Mouse (Mus musculus) spleen, postnatal 36 days (tissue): ENCODE measurements around the gene Fam53b.
A peak's percentile ranks its signal among the peaks of the same experiment; 100 is the strongest.

Experiments used
- DNase-seq, 2 experiments: peaks; one replicate each; pipeline ENCODE4 v3.0.0; 2022; ENCODE audit warnings: low spot score in 2 of 2, mixed read lengths in 1 of 2

The Fam53b gene

GRCm38 (mm10) chr7:132790447-132791219, 23.1 kb downstream of the Fam53b start:
- DNase-seq, result no peak

- no peak for DNase-seq
Observed at GRCm38 (mm10) chr7:132788826-132789225, 24.9 kb downstream of the Fam53b start.

DNA sequence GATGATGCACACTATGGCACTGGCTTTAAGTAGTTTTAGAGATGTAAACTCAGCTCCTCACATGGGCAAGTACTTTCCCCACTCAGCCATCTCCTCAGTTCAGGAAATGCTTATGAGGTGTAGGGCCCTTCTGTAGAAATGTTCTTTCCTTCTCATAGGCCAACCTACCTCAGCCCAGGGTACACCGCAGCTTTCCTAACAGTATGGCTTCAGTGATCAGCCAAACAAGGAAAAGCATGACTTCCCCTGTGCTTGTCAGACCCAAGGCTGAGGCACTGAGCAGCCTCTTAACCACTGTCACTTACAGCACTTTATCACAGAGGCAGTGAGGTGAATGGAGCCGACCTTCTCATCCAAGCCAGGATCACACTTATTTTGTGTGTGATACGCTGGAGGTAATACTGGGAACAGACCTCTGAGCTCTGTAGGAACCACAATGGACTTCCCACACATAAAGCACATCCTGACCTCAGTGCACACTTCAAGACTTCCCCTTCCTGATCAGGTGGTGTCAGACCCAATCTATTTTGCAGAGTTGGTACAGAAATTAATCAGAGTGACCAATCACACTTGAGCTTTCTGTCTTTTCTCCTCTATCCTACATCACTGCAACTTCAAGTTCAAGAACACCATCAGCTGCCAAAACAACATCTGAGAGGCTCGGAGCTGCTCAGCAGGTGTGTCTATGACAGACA, 26.0 kb downstream of the Fam53b start:
- no peak for DNase-seq

DNA sequence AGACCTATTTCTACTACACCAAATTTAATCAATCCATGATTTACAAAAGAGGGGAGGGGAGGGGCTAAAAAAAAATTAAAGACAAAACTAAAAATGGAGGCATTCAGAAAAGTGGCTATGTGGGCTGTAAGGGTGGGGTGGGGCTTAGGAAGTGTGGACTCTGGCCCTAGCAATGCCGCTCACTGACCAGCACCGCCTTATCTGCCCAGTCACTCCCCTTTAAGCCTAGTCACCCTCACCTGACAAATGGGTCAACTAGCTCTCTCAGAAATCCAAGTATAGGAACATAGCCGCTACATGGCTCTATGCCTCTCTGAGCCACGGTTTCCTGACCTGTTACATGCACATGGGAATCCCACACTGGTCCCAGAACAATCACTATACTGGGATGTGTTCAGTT, 26.7 kb downstream of the Fam53b start:
- DNase-seq, result no peak

GRCm38 (mm10) chr7:132786522-132786921, 27.2 kb downstream of the Fam53b start:
- no peak for DNase-seq

- DNase-seq, result no peak
Observed at GRCm38 (mm10) chr7:132786011-132786410, 27.7 kb downstream of the Fam53b start.

DNA sequence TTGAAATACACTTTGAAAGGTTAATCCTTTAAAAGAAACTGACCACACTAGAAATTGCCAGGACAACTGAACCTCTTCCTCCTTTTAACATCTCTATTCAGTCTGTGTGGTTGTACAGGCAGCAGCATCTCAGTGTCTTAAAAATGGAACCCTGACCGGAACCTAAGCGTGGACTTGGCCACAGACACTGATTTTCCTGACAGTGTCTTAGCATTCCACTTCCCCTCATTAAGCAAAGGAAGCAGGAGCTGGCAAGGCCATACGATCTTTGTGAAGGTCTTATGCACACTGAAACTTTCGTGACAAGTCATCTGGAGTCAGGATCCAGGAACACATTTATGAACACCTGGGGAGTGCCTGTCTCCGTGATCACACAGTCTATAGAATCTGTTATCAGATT, 29.6 kb downstream of the Fam53b start:
- DNase-seq, result no peak

- no peak for DNase-seq
Observed at GRCm38 (mm10) chr7:132781850-132782249, 31.8 kb downstream of the Fam53b start.

DNA sequence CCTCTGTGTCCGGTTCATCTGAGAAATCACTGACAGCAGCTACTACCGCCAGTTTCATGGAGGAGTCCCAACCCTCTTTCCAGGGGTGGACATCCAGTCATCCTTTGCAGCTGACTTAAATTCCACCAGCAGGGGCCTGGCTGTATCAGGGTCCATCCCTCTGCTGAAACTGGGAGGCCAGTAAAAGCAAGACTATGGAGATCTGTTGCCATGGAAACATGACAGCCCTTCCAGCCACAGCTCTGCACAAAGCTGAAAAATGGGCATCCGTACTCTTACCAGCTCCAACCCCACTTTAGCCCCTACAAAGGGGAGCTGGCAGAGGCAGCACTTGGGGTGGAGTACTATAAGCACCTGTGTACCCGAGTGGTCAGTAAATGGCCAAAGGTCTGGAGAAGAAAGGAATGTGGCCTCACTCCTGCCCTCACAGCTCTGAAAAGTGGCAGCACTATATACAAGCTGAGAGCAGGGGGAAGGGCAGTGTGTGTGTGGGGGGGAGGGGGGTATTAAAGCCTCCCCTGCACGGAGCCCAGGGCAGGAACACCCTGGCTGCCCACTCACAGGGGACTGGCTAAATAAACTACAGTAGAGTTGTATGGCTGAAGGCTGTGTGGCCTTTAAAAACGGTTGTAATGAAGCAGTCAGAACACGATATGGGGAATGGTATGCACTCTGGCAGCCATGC, 32.4 kb downstream of the Fam53b start:
- DNase-seq, result no peak

- no peak for DNase-seq
Observed at GRCm38 (mm10) chr7:132780611-132781010, 33.1 kb downstream of the Fam53b start.

GRCm38 (mm10) chr7:132778630-132779029, 35.1 kb downstream of the Fam53b start:
- peak; percentile 57 to 75 for DNase-seq

- peak; percentile 60 to 79 for DNase-seq
Observed at GRCm38 (mm10) chr7:132777728-132778453, 35.8 kb downstream of the Fam53b start.

GRCm38 (mm10) chr7:132777117-132777516, 36.6 kb downstream of the Fam53b start:
- no peak for DNase-seq

- DNase-seq, result peak; percentile 56 to 74
Observed at GRCm38 (mm10) chr7:132776338-132777111, 37.2 kb downstream of the Fam53b start.

- no peak for DNase-seq
Observed at GRCm38 (mm10) chr7:132775922-132776321, 37.8 kb downstream of the Fam53b start.

- no peak for DNase-seq
Observed at GRCm38 (mm10) chr7:132775333-132775732, 38.4 kb downstream of the Fam53b start.

- peak in 1 of 2 experiments; percentile 33 for DNase-seq
Observed at GRCm38 (mm10) chr7:132773011-132773705, 40.5 kb downstream of the Fam53b start.

- peak; percentile 70 to 81 for DNase-seq
Observed at GRCm38 (mm10) chr7:132772440-132772839, 41.2 kb downstream of the Fam53b start.

GRCm38 (mm10) chr7:132768498-132769344, 45.0 kb downstream of the Fam53b start:
- no peak for DNase-seq

GRCm38 (mm10) chr7:132767999-132768370, 45.7 kb downstream of the Fam53b start:
- no peak for DNase-seq
